Mouse (Mus musculus) intestine, postnatal 0 days (tissue): ENCODE results near the gene Ostm1. TPM values are rescaled to one million over a fixed set of nuclear protein-coding genes. Genes with fewer than 3 reads are reported as not detected.

ENCODE experiments used
- ATAC-seq: fragments of 200-750 bp; cut with Nextera tagmentation; 2 replicates; pipeline ENCODE4 v1.8.0; 2017; ENCODE audit warnings: mild to moderate bottlenecking, moderate TSS enrichment, moderate library complexity
- H3K27ac ChIP-seq: fragments of 300-500 bp; sonication (generic); 2 replicates; pipeline ENCODE4 v1.5.1; 2014; ENCODE audit warnings: mild to moderate bottlenecking, low read depth, low read length, moderate library complexity
- H3K27me3 ChIP-seq: fragments of 300-500 bp; sonication (generic); replicated peaks from 2 replicates; pipeline ENCODE4 v1.6.1; 2014; ENCODE audit warnings: low read length, mixed read lengths; ENCODE audit not compliant: control insufficient read depth, insufficient read depth
- H3K36me3 ChIP-seq: fragments of 300-500 bp; sonication (generic); 2 replicates; pipeline ENCODE4 v1.6.1; 2014; ENCODE audit warnings: mild to moderate bottlenecking, moderate library complexity; ENCODE audit not compliant: control insufficient read depth, insufficient read depth
- H3K4me1 ChIP-seq: fragments of 300-500 bp; sonication (generic); replicated peaks from 2 replicates; pipeline ENCODE4 v1.6.1; 2014; ENCODE audit warnings: antibody characterized with exemption, low read length, mixed read lengths; ENCODE audit not compliant: control insufficient read depth, insufficient read depth
- H3K4me2 ChIP-seq: fragments of 300-500 bp; sonication (generic); replicated peaks from 2 replicates; pipeline ENCODE4 v1.6.1; 2014; ENCODE audit warnings: low read depth, mild to moderate bottlenecking, moderate library complexity
- H3K4me3 ChIP-seq: fragments of 300-500 bp; sonication (generic); 2 replicates; pipeline ENCODE4 v1.5.1; 2014; ENCODE audit warnings: low read depth, low read length
- H3K9ac ChIP-seq: fragments of 300-500 bp; sonication (generic); 2 replicates; pipeline ENCODE4 v1.6.1; 2014; ENCODE audit warnings: mild to moderate bottlenecking, low read depth, low read length
- H3K9me3 ChIP-seq: fragments of 300-500 bp; sonication (generic); 2 replicates; pipeline ENCODE4 v1.6.1; 2016; ENCODE audit warnings: mixed run types; ENCODE audit not compliant: control insufficient read depth
- CTCF ChIP-seq: sonication (generic); IDR thresholded peaks from 2 replicates; pipeline ENCODE4 v1.5.1; 2016; ENCODE audit warnings: low read depth, mild to moderate bottlenecking, control low read depth, antibody characterized with exemption, moderate library complexity
- WGBS: fragments of 180-500 bp; shearing (Covaris S2); extraction: QIAGEN DNeasy Blood & Tissue Kit; methylation state at CpG from one replicate; pipeline ENCODE4 v1.1.7; 2014; 5-methylcytosine and 5-hydroxymethylcytosine counted together
- polyA plus RNA-seq: library from polyadenylated mRNA; unstranded; fragments of >200 nt; fragmentation: Nextera tagmentation; extraction: Ambion mirVana; gene quantifications from 2 replicates; pipeline ENCODE4 v1.2.1, GENCODE M21; 2015

The Ostm1 gene
- polyA plus RNA-seq, 1 experiment from 2014 or later: 25.4 TPM

DNA sequence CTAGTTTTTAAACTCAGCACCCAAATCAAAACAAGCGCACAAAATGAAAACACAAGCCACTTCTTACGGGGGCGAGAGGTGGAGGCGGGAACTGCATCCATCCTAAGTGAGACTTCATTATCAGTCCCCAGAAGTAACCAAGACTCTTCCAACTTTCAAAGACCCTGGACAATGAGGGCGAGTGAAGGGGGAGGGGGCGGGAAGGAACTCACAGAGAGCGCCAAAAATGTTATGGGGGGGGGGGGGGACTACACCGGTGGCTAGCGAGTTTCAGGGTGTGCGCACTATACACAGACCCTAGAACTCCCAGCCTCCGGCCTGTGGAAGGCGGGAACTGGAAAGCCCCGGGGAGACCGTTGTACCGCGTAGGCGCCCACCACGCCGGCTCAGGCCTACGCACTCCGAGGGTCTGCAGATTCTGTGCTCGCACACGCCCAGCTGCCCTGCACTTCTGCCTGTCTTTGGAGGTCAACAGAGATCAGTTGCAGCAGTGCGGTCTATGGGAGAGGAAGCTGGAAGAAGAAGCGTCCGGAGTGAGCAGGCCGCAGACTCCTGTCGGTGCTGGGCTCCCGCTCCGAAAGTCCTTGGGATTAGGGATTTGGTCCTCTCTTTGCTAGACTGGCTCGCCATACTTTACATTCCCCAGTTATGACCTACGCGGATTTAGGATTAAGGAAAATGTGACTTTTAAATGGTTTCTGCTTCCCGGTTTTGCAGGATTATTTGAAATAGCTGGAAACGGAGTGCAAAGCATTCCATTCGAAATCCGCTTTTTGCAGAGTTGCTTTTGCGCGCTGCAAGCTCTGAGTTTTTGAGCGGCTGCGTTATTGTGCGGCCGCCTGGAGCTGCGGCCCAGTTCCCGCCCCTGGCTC lies 1.7 kb upstream of the Ostm1 start:
- Histone ChIP-seq H3K9ac (no peak overlapping the region), H3K4me2 (no peak overlapping the region), H3K27me3 (peaks cover 96% of the 10 kb centered on the region), H3K4me3 (0 out of 2 replicates have a peak overlapping the region, but pooled peaks have one; percentile 0), H3K27ac (no peak overlapping the region), H3K9me3 (no peaks in the 10 kb centered on the region), H3K4me1 (no peaks in the 10 kb centered on the region), H3K36me3 (no peaks in the 10 kb centered on the region)
- TF ChIP-seq CTCF: no peak
- ATAC-seq: no peak
- WGBS: 3% methylated on average over 45 of the region's 45 CpGs

DNA sequence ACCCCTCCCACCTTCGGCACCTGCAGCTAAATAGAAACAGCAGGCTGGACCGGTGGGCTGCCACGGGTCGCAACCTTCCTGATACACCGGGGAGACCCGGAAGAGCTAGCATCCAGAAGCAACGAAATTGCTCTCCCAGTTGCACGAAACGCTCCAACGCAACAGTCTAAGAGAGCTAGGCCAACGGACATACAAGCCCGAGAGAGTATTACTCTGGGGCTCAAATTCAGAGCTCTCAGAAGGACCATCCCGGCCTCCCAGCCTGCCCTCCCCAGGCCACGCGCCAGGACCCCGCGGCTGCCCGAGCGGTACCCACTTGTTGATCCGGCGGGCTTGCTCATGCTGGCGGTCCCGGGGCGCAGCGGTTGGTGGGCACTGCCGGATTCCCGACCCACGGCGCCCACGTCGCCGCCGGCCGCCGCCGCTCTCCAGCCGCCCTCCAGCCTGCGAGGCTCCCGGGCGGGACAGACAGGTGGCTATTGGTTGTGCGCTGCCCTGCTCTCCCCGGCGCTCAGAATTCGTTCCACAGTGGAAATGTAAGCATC lies 984 bp upstream of the Ostm1 start:
- no peak for ATAC-seq
- H3K27ac ChIP-seq: no peak overlapping the region
- no peaks in the 10 kb centered on the region for H3K9me3 ChIP-seq
- no peak overlapping the region; the same call in 1 of the 2 replicates for H3K4me2 ChIP-seq
- H3K36me3 ChIP-seq: no peaks in the 10 kb centered on the region
- H3K4me3 ChIP-seq: 0 out of 2 replicates have a peak overlapping the region, but pooled peaks have one; percentile 1
- peaks cover 94% of the 10 kb centered on the region for H3K27me3 ChIP-seq
- under 1% methylated on average over 44 of the region's 44 CpGs for WGBS
- TF ChIP-seq CTCF: no peak
- H3K4me1 ChIP-seq: no peaks in the 10 kb centered on the region
- no peak overlapping the region for H3K9ac ChIP-seq

DNA sequence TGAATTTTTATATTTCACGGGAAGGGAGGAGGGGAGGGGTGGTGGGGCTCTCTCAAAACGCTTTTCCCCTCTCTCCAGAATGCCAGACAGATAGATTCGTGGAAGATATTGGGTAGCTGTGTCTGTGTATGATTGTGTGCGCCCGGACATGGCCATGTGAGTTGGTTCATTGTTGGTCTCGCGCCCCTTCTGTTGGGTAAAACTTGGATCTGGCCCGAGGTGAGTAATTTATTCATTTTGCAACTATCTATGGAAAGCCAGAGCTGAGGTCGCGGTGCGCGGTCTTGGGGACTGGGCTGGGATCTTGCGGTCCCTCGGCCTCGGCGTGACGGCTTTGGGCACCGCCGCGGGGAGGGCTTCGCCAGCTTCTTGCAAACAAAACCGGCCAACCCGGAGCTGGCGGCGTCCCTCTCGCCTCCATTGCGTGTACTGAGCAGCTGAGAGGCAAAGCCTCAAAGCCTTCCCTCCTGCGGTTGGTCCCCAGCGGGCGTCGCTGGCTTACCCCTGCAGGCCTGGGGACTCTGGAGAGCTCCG lies 347 bp downstream of the Ostm1 start:
- peaks cover 90% of the 10 kb centered on the region for H3K27me3 ChIP-seq
- ATAC-seq: no peak
- H3K4me2 ChIP-seq: peak overlapping the region; percentile 27; the same call in 1 of the 2 replicates
- H3K9me3 ChIP-seq: no peaks in the 10 kb centered on the region
- H3K27ac ChIP-seq: no peak overlapping the region
- no peak for TF ChIP-seq CTCF
- no peak overlapping the region for H3K9ac ChIP-seq
- no peaks in the 10 kb centered on the region for H3K4me1 ChIP-seq
- H3K36me3 ChIP-seq: no peaks in the 10 kb centered on the region
- 1% methylated on average over 31 of the region's 32 CpGs for WGBS
- peak overlapping the region; percentile 1; the same call in 1 of the 2 replicates for H3K4me3 ChIP-seq

DNA sequence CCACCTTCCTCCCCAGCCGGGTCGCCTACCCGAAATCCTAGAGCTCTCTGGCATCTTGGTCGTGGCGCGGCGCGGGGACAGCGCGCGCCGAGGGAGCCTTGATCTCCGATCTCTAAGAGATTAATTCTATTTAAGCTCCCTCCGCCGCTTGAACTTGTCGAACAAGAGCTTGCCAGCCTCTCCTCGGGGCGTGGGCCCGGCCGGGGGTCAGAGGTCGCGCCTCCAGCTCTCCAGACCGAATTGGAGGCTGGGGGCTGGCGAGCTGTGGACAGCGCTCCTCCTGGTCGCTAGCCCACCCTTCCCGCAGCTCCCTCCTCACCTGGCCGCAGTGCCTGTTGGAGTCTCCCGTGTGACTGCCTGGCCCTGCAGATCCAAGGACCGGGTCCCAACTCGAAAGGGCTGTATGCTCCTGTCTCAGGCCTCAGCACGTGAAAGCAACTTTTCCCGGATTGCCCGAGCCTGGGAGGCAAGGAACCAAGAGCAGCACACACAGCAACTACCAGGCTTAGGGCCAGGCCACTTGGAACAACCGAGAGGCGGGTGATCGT lies 888 bp downstream of the Ostm1 start:
- Histone ChIP-seq H3K27me3 (peaks cover 90% of the 10 kb centered on the region), H3K9ac (no peak overlapping the region), H3K27ac (no peak overlapping the region), H3K4me1 (no peaks in the 10 kb centered on the region), H3K4me2 (no peak overlapping the region), H3K9me3 (no peaks in the 10 kb centered on the region), H3K36me3 (no peaks in the 10 kb centered on the region), H3K4me3 (peak overlapping the region; percentile 1; the same call in 1 of the 2 replicates)
- ATAC-seq: no peak
- WGBS: 1% methylated on average over 37 of the region's 37 CpGs
- no peak for TF ChIP-seq CTCF

DNA sequence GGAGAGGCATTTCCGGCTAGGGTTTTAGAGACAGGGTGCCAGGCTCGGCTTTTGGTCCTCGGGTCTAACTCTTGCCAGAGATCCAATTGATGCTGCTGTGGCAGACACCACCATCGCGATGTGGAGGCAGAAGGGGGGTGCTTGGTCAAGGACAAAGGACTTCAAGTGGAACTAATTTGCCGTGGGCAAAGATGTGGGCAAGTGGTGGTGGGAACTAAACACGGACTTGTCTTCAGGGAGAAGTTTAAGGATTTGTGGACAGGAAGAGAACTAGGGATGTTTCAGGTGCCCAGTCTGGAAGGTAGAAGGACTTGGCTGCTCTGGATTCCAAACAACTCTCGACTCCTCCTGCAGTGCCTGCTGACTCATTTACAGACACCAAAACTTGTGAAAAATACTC lies 1.5 kb downstream of the Ostm1 start:
- no peaks in the 10 kb centered on the region for H3K36me3 ChIP-seq
- WGBS: 4% methylated on average over 8 of the region's 8 CpGs
- TF ChIP-seq CTCF: no peak
- H3K9me3 ChIP-seq: no peaks in the 10 kb centered on the region
- no peak overlapping the region for H3K9ac ChIP-seq
- no peak overlapping the region for H3K4me3 ChIP-seq
- H3K27me3 ChIP-seq: peaks cover 91% of the 10 kb centered on the region
- H3K4me2 ChIP-seq: no peak overlapping the region
- no peak overlapping the region for H3K27ac ChIP-seq
- ATAC-seq: no peak
- H3K4me1 ChIP-seq: no peaks in the 10 kb centered on the region

DNA sequence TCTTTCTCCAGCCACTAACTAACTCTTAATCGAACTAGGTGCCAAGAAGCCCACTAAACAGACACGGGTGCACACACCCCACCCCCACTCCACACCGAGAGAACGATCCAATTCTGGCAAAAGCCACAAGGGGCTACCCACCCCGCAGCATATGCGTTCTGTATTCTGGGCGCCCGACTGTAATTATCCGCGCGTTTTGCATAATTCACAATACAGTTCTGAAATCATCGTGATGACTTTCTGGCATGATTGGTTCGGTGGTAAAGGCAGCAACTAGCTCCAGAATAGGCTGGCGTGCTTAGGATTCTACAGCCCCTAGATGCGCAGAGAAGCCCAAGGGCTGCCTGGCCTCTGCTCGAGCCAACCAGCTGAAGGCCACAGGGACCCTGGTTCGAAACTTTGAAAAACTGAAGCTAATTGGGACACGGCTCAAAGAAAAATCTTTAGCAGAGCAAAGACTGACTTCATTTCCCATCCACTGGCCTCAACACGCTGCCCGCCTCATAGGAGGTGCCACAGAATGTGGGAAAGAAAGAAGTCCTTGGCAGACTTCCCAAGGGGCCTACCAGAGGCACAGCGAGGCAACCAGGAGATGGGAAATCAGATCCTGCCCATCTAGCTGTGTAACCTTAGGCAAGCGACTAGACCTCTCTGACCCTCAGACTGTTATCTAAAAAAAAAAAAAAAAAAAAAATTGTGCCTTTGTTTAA lies 2.1 kb downstream of the Ostm1 start:
- Histone ChIP-seq H3K4me1 (no peaks in the 10 kb centered on the region), H3K27me3 (peaks cover 91% of the 10 kb centered on the region), H3K4me3 (no peak overlapping the region), H3K4me2 (no peak overlapping the region), H3K36me3 (no peaks in the 10 kb centered on the region), H3K9ac (no peak overlapping the region), H3K9me3 (no peaks in the 10 kb centered on the region), H3K27ac (no peak overlapping the region)
- TF ChIP-seq CTCF: no peak
- no peak for ATAC-seq
- WGBS: 6% methylated on average over 22 of the region's 22 CpGs
